Mouse (Mus musculus): ENCODE measurements around the gene Prkag3.

GRCm38 (mm10) chr1:74791249-74791648 is 42.2 kb upstream of the Prkag3 start, which contains the start of gene Wnt10a:
- TF ChIP-seq GATA1 (IDR thresholded peaks at IDR 0.05; ENCODE audit: borderline replicate concordance, low read length) (no peak), FLI1 (IDR thresholded peaks at IDR 0.05; ENCODE audit: low read length) (no peak)
